Mouse (Mus musculus) heart, postnatal 0 days (tissue): Measurements from ENCODE around the gene H2-D1. TPM values are rescaled to one million over a fixed set of nuclear protein-coding genes. Genes with fewer than 3 reads are reported as not detected.

Experiments used
- ATAC-seq: fragments of 200-750 bp; cut with Nextera tagmentation; 2 replicates; pipeline ENCODE4 v1.8.0; 2017; ENCODE audit warnings: low read depth, moderate number of reproducible peaks, moderate library complexity; ENCODE audit not compliant: insufficient read depth
- DNase-seq: peaks from one replicate; pipeline ENCODE4 v3.0.0-alpha.2; 2016; ENCODE audit warnings: low spot score
- H3K27ac ChIP-seq: fragments of 300-500 bp; sonication (generic); 2 replicates; pipeline ENCODE4 v1.5.1; 2014; ENCODE audit warnings: low read depth, mild to moderate bottlenecking
- H3K27me3 ChIP-seq: fragments of 300-500 bp; sonication (generic); 2 replicates; pipeline ENCODE4 v1.6.1; 2014; ENCODE audit warnings: low read length, mixed read lengths; ENCODE audit not compliant: control insufficient read depth, insufficient read depth
- H3K36me3 ChIP-seq: fragments of 300-500 bp; sonication (generic); replicated peaks from 2 replicates; pipeline ENCODE4 v1.6.1; 2014; ENCODE audit warnings: low read length, mixed read lengths; ENCODE audit not compliant: control insufficient read depth, insufficient read depth
- H3K4me1 ChIP-seq: fragments of 300-500 bp; sonication (generic); 2 replicates; pipeline ENCODE4 v1.6.1; 2014; ENCODE audit warnings: antibody characterized with exemption; ENCODE audit not compliant: control insufficient read depth, insufficient read depth
- H3K4me2 ChIP-seq: fragments of 300-500 bp; sonication (generic); 2 replicates; pipeline ENCODE4 v1.6.1; 2014; ENCODE audit warnings: low read depth, mild to moderate bottlenecking, low read length, moderate library complexity
- H3K4me3 ChIP-seq: fragments of 300-500 bp; sonication (generic); 2 replicates; pipeline ENCODE4 v1.5.1; 2014; ENCODE audit warnings: low read depth, low read length
- H3K9ac ChIP-seq: fragments of 300-500 bp; sonication (generic); replicated peaks from 2 replicates; pipeline ENCODE4 v1.6.1; 2014; ENCODE audit warnings: low read depth, low read length, mixed read lengths
- H3K9me3 ChIP-seq: fragments of 300-500 bp; sonication (generic); replicated peaks from 2 replicates; pipeline ENCODE4 v1.6.1; 2016; ENCODE audit warnings: low read length; ENCODE audit not compliant: control insufficient read depth
- CTCF ChIP-seq: IDR thresholded peaks from 2 replicates; pipeline ENCODE4 v1.5.1; 2016; ENCODE audit warnings: antibody characterized with exemption, control low read depth, low read depth
- EP300 ChIP-seq: IDR thresholded peaks from 2 replicates; pipeline ENCODE4 v1.6.1; 2016; ENCODE audit warnings: antibody characterized with exemption, low read depth
- WGBS: fragments of 180-500 bp; shearing (Covaris S2); extraction: QIAGEN DNeasy Blood & Tissue Kit; methylation state at CpG from one replicate; pipeline ENCODE4 v1.1.7; 2014; 5-methylcytosine and 5-hydroxymethylcytosine counted together
- polyA plus RNA-seq: library from polyadenylated mRNA; unstranded; fragments of >200 nt; fragmentation: Nextera tagmentation; extraction: Ambion mirVana; gene quantifications from 2 replicates; pipeline ENCODE4 v1.2.1, GENCODE M21; 2015
- total RNA-seq: library from RNA; depleted of rRNA; stranded (reverse); fragments of >200 nt; gene quantifications from 2 replicates; pipeline ENCODE4 v1.2.3, GENCODE M21; 2014; ENCODE audit warnings: low replicate concordance

H2-D1 gene
- total and polyA plus RNA-seq, 2 experiments from 2014 or later: 104 to 113 TPM

DNA sequence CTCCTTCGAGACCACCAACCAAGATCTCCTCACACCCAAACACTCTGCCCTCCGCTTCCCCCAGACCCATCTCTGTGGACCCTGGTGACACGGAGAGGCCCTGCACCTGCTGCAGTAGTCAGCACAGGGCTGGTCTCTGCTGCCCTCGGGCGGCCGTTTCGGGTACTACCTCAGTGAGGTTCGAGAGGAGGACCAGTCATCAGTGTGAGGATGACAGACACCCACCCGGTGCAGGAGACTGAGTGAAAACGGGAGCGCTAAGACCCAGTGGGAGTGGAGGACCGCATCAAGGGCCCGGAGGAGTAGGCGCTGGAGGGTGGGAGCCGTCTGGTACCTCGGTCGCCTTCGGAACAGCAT, 26.2 kb upstream of the H2-D1 start:
- ATAC-seq (peak; percentile 64), DNase-seq (peak; percentile 77)
- Histone ChIP-seq H3K36me3 (peaks cover 9% of the 10 kb centered on the region; the same call in 1 of the 2 replicates), H3K4me1 (peaks cover 12% of the 10 kb centered on the region), H3K9me3 (no peaks in the 10 kb centered on the region), H3K27me3 (no peaks in the 10 kb centered on the region), H3K4me3 (peak overlapping the region; percentile 59), H3K27ac (peak overlapping the region; percentile 89), H3K9ac (peak overlapping the region; percentile 78; the same call in 1 of the 2 replicates), H3K4me2 (peak overlapping the region; percentile 75)
- TF ChIP-seq EP300 (no peak), CTCF (peak; percentile 96)
- 1% methylated on average over 18 of the region's 18 CpGs for WGBS

DNA sequence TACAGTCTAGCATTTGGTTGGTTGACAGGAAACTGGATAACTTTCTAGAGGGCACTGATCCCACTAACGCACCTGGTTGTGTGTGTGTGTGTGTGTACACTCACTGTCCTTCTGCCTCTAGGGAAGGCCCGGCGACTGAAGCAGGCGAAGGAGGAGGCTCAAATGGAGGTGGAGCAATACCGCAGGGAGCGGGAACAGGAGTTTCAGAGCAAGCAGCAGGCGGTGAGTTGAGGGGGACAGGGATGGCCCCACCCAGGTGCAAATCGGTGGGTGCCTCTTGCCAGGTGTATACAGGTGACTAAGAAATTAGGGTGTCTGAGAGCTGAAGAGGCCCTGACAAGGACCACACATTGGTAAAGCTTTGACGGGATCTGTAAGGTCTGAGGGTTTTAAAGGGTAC, 25.5 kb upstream of the H2-D1 start:
- no peak for TF ChIP-seq CTCF
- TF ChIP-seq EP300: no peak
- Histone ChIP-seq H3K4me3 (no peak overlapping the region), H3K27me3 (no peaks in the 10 kb centered on the region), H3K27ac (no peak overlapping the region), H3K36me3 (0 out of 2 replicates have a peak, but pooled peaks cover 8% of the 10 kb centered on the region), H3K9ac (no peak overlapping the region), H3K4me1 (peaks cover 12% of the 10 kb centered on the region), H3K4me2 (no peak overlapping the region), H3K9me3 (no peaks in the 10 kb centered on the region)
- no peak for DNase-seq
- ATAC-seq: no peak
- 69% methylated on average over 9 of the region's 9 CpGs for WGBS

DNA sequence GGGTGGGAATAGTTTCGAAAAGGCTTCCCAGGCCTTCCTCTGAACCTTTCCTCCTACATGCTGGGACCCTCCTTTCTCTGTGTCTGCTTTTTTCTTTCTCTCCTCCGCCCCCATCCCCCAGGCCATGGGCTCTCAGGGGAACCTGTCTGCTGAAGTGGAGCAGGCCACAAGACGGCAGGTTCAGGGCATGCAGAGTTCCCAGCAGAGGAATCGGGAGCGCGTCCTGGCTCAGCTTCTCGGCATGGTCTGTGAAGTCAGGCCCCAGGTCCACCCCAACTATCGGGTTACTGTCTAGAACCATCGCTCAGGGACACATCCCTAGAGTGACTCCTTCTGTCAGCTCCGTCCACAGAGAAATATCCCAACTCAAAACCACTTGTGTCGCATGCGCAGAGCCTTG, 25.0 kb upstream of the H2-D1 start:
- H3K4me3 ChIP-seq: no peak overlapping the region
- WGBS: 86% methylated on average over 12 of the region's 12 CpGs
- H3K4me1 ChIP-seq: peaks cover 12% of the 10 kb centered on the region
- no peak overlapping the region for H3K4me2 ChIP-seq
- TF ChIP-seq CTCF (no peak), EP300 (no peak)
- no peak overlapping the region for H3K27ac ChIP-seq
- no peak overlapping the region for H3K9ac ChIP-seq
- H3K9me3 ChIP-seq: no peaks in the 10 kb centered on the region
- 0 out of 2 replicates have a peak, but pooled peaks cover 8% of the 10 kb centered on the region for H3K36me3 ChIP-seq
- no peak for DNase-seq
- H3K27me3 ChIP-seq: no peaks in the 10 kb centered on the region
- no peak for ATAC-seq

DNA sequence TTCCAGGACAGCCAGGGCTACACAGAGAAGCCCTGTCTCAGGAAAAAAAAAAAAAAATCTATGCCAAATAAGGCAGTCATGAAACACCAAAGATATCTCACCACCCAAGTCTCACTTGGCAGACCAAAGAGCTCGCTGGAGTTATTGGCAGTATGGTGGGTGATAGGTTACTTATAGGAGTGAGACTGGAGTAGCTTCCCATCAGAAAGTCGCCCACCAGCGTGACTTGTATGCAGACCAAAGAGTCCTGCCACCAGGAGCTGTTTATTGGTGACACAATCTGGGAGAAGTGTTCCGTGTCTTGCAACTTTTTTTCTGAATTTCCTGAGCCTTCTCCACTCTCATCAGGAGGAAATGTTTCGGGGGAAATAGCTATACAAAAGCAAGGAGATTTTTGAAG, 22.8 kb upstream of the H2-D1 start:
- Histone ChIP-seq H3K4me1 (peaks cover 24% of the 10 kb centered on the region), H3K9me3 (no peaks in the 10 kb centered on the region), H3K27ac (peak overlapping the region; percentile 100), H3K27me3 (no peaks in the 10 kb centered on the region), H3K9ac (no peak overlapping the region), H3K36me3 (peaks cover 16% of the 10 kb centered on the region), H3K4me2 (no peak overlapping the region), H3K4me3 (no peak overlapping the region)
- WGBS: 79% methylated on average over 5 of the region's 5 CpGs
- no peak for ATAC-seq
- DNase-seq: no peak
- TF ChIP-seq EP300 (no peak), CTCF (no peak)

DNA sequence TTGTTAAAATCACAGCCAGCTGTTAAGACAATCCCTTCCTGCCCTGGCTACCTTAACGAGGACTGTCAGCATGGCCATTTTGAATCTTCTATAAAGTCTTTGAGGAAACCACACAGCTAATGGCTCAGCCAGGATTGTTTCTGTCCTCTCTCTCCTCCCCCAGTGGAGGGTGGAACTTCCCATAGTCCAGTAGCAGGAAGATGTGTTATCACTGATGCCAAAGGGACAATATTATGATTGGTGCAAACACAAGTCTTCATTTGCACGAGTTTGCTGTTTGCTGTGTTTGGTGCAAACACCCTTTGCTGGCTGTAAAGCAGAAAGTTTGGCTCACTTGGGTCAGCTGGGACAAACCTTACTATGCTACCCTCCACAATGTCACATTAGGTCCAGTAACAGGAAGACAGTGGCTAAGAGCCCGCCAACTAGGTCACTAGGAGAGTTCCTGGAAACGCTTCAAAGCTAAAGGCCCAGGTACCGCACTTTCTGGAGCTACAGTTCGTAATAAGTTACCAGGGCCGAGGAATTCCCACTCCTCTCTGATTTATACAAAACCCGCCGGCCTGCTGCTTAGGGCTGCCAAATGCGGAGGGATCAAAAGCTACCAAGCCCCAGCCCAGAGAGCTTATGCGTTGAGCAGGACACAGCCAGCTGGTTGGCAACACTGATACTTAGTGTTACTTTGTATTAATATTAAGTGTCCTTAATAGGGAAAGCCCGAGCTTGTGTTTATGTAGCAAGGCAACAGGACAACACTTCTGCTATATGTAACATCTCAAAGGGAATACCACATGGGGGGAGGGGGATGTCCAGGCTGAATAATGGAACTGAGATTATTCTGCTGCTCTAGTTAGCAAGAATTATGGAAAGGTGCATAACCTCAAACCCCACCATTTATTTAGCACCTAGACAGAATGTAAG, 21.9 kb upstream of the H2-D1 start:
- Histone ChIP-seq H3K9me3 (no peaks in the 10 kb centered on the region), H3K9ac (peak overlapping the region; percentile 17; the same call in 1 of the 2 replicates), H3K4me1 (peaks cover 24% of the 10 kb centered on the region), H3K27me3 (no peaks in the 10 kb centered on the region), H3K27ac (peak overlapping the region; percentile 100), H3K4me3 (peak overlapping the region; percentile 90), H3K36me3 (peaks cover 25% of the 10 kb centered on the region), H3K4me2 (peak overlapping the region; percentile 77)
- TF ChIP-seq CTCF (no peak), EP300 (no peak)
- DNase-seq (no peak), ATAC-seq (0 out of 2 replicates have a peak, but pooled peaks have one; percentile 0)
- WGBS: 33% methylated on average over 12 of the region's 12 CpGs
